Comparison of ENCODE assay signal across 39 mouse cellular contexts in genomic region chr4:59997894-59998293, GRCm38 (mm10). TPM values are rescaled to one million over a fixed set of nuclear protein-coding genes. Genes with fewer than 3 reads are reported as not detected.
"Had no signal": no experiment of that assay in that cellular context is flagged by ENCODE, and none has a peak within 500 bp of the region (broad histone marks: within the 10 kb centered on the region; RNA-seq: fewer than 3 reads in every experiment).

No protein-coding gene starts in this region.

RNA-seq across cellular contexts. Expression of gene Mup6, which starts 33.8 kb away (rescaled TPM):
- total RNA-seq: left cerebral cortex, postnatal 14 days; left cerebral cortex, postnatal 25 days; left cerebral cortex, postnatal 36 days; left cerebral cortex, postnatal 4 days; megakaryocyte progenitor cell, adult 5-6 weeks; megakaryocyte, adult 5-6 weeks; megakaryocyte-erythroid progenitor cell, adult 5-6 weeks; midbrain, postnatal 0 days; monocyte, adult 5-6 weeks had no signal
- polyA plus RNA-seq: limb, embryonic 10.5 days; limb, embryonic 11.5 days; limb, embryonic 12.5 days; limb, embryonic 13.5 days; limb, embryonic 14.5 days; limb, embryonic 15.5 days; liver, adult 2 months; liver, embryonic 11.5 days; liver, embryonic 12.5 days; liver, embryonic 13.5 days; liver, embryonic 14.5 days; liver, embryonic 15.5 days; liver, embryonic 16.5 days; liver, postnatal 0 days; lung, adult 2 months; lung, embryonic 14.5 days; lung, embryonic 15.5 days; lung, embryonic 16.5 days; lung, postnatal 0 days; macrophage; midbrain, embryonic 10.5 days; midbrain, embryonic 11.5 days; midbrain, embryonic 12.5 days; midbrain, embryonic 13.5 days; midbrain, embryonic 14.5 days; midbrain, embryonic 15.5 days; midbrain, embryonic 16.5 days; myocyte; neural tube, embryonic 13.5 days had no signal

RNA-seq across cellular contexts. Expression of gene Mup4, which starts 37.4 kb away (rescaled TPM):
- total RNA-seq: left cerebral cortex, postnatal 14 days; left cerebral cortex, postnatal 25 days; left cerebral cortex, postnatal 36 days; left cerebral cortex, postnatal 4 days; liver, adult 2 months; megakaryocyte progenitor cell, adult 5-6 weeks; megakaryocyte, adult 5-6 weeks; megakaryocyte-erythroid progenitor cell, adult 5-6 weeks; midbrain, postnatal 0 days; monocyte, adult 5-6 weeks had no signal
- polyA plus RNA-seq: limb, embryonic 10.5 days; limb, embryonic 11.5 days; limb, embryonic 12.5 days; limb, embryonic 13.5 days; limb, embryonic 14.5 days; limb, embryonic 15.5 days; liver, adult 2 months; liver, embryonic 11.5 days; liver, embryonic 12.5 days; liver, embryonic 13.5 days; liver, embryonic 14.5 days; liver, embryonic 15.5 days; liver, embryonic 16.5 days; liver, postnatal 0 days; lung, adult 2 months; lung, embryonic 14.5 days; lung, embryonic 15.5 days; lung, embryonic 16.5 days; lung, postnatal 0 days; macrophage; midbrain, embryonic 10.5 days; midbrain, embryonic 11.5 days; midbrain, embryonic 12.5 days; midbrain, embryonic 13.5 days; midbrain, embryonic 14.5 days; midbrain, embryonic 15.5 days; midbrain, embryonic 16.5 days; midbrain, postnatal 0 days; myocyte; neural tube, embryonic 12.5 days; neural tube, embryonic 13.5 days had no signal
